Mouse (Mus musculus) CH12.LX (cell line): ENCODE measurements around the gene Gm49486. TPM values are rescaled to one million over a fixed set of nuclear protein-coding genes. Genes with fewer than 3 reads are reported as not detected.

ENCODE experiments used
- DNase-seq: peaks from one replicate; pipeline ENCODE4 v3.0.0-alpha.2; 2013; ENCODE audit errors: extremely low read depth
- H3K27ac ChIP-seq: 2 replicates; pipeline ENCODE4 v1.5.1; 2012; ENCODE audit warnings: low read depth, mild to moderate bottlenecking, control low read depth, moderate library complexity; ENCODE audit not compliant: insufficient read depth
- H3K27me3 ChIP-seq: replicated peaks from 2 replicates; pipeline ENCODE3; 2012; ENCODE audit warnings: inconsistent platforms
- H3K36me3 ChIP-seq, 2 experiments: replicated peaks in 1 of 2; 2 replicates each; pipeline versions ENCODE3 to v1.6.1; 2012; ENCODE audit warnings: inconsistent platforms in 1 of 2, low read length in 1 of 2, mild to moderate bottlenecking in 1 of 2, mixed read lengths in 1 of 2, moderate library complexity in 1 of 2; ENCODE audit not compliant: control insufficient read depth in 1 of 2, insufficient read depth in 1 of 2
- H3K4me1 ChIP-seq, 2 experiments: 2 replicates each; pipeline ENCODE4 v1.6.1; 2012; ENCODE audit warnings: inconsistent platforms in 1 of 2, moderate library complexity in 1 of 2; ENCODE audit not compliant: insufficient read depth in 2 of 2, control insufficient read depth in 1 of 2
- H3K4me2 ChIP-seq: 2 replicates; pipeline ENCODE4 v1.6.1; 2012; ENCODE audit warnings: low read depth, mild to moderate bottlenecking, control low read depth; ENCODE audit not compliant: poor library complexity, insufficient read depth, severe bottlenecking
- H3K4me3 ChIP-seq, 3 experiments: fragments of 150-350 bp in 1 of 3; sonication (generic) in 1 of 3; replicated peaks in 1 of 3; 2 replicates each; pipeline versions ENCODE3 to v1.5.1; 2011 to 2012; ENCODE audit warnings: low read depth in 2 of 3, low read length in 2 of 3, mild to moderate bottlenecking in 2 of 3, moderate library complexity in 2 of 3, control low read depth in 1 of 3, improper control_type of control experiment in 1 of 3, inconsistent platforms in 1 of 3, mixed read lengths in 1 of 3; ENCODE audit not compliant: poor library complexity in 1 of 3
- H3K79me2 ChIP-seq: replicated peaks from 2 replicates; pipeline ENCODE4 v1.6.1; 2012; ENCODE audit warnings: mild to moderate bottlenecking, moderate library complexity; ENCODE audit not compliant: control insufficient read depth, poor library complexity, insufficient read depth, severe bottlenecking; ENCODE audit errors: extremely low read depth
- H3K9ac ChIP-seq: 2 replicates; pipeline ENCODE4 v1.6.1; 2012; ENCODE audit warnings: low read depth, mild to moderate bottlenecking, control low read depth, moderate library complexity; ENCODE audit not compliant: insufficient read depth
- H3K9me3 ChIP-seq: replicated peaks from 2 replicates; pipeline ENCODE3; 2012; ENCODE audit warnings: low read length, inconsistent platforms, mixed read lengths
- CHD1 ChIP-seq: IDR thresholded peaks from 2 replicates; pipeline ENCODE4 v1.6.1; 2012; ENCODE audit warnings: low read depth, low read length, improper control_type of control experiment, inconsistent platforms
- CHD2 ChIP-seq: IDR thresholded peaks from 2 replicates; pipeline ENCODE4 v1.6.1; 2011; ENCODE audit warnings: low read length, improper control_type of control experiment
- CTCF ChIP-seq, 2 experiments: IDR thresholded peaks in 1 of 2; conservative IDR thresholded peaks in 1 of 2; 2 replicates each; pipeline ENCODE4 v1.5.1; 2011 to 2012; ENCODE audit warnings: low read depth in 2 of 2, low read length in 2 of 2, improper control_type of control experiment in 1 of 2, inconsistent platforms in 1 of 2, mild to moderate bottlenecking in 1 of 2, moderate library complexity in 1 of 2
- ELF1 ChIP-seq: IDR thresholded peaks from 2 replicates; pipeline ENCODE4 v1.6.1; 2014; ENCODE audit warnings: low read depth, mild to moderate bottlenecking, inconsistent platforms, low read length, improper control_type of control experiment
- IRF4 ChIP-seq: IDR thresholded peaks from 2 replicates; pipeline ENCODE4 v1.6.1; 2014; ENCODE audit warnings: low read depth, mild to moderate bottlenecking, inconsistent platforms, low read length, improper control_type of control experiment
- JUN ChIP-seq: IDR thresholded peaks from 2 replicates; pipeline ENCODE4 v1.6.1; 2011; ENCODE audit warnings: low read depth, mild to moderate bottlenecking, low read length, improper control_type of control experiment, moderate library complexity; ENCODE audit not compliant: insufficient read depth
- MEF2A ChIP-seq: IDR thresholded peaks from 2 replicates; pipeline ENCODE4 v1.6.1; 2014; ENCODE audit warnings: low read depth, mild to moderate bottlenecking, inconsistent platforms, low read length, improper control_type of control experiment, borderline replicate concordance
- MXI1 ChIP-seq: IDR thresholded peaks from 2 replicates; pipeline ENCODE4 v1.6.1; 2011; ENCODE audit warnings: mild to moderate bottlenecking, low read depth, low read length, improper control_type of control experiment
- MYC ChIP-seq: IDR thresholded peaks from 2 replicates; pipeline ENCODE4 v1.6.1; 2011; ENCODE audit warnings: low read depth, mild to moderate bottlenecking, improper control_type of control experiment, low read length
- NELFE ChIP-seq: IDR thresholded peaks from 2 replicates; pipeline ENCODE4 v1.6.1; 2011; ENCODE audit warnings: low read depth, low read length, improper control_type of control experiment
- NRF1 ChIP-seq: IDR thresholded peaks from 2 replicates; pipeline ENCODE4 v1.6.1; 2014; ENCODE audit warnings: low read depth, mild to moderate bottlenecking, inconsistent platforms, low read length, improper control_type of control experiment, moderate library complexity
- POLR2AphosphoS2 ChIP-seq: IDR thresholded peaks from 2 replicates; pipeline ENCODE4 v1.6.1; 2011; ENCODE audit warnings: low read depth, low read length, improper control_type of control experiment
- RCOR1 ChIP-seq: conservative IDR thresholded peaks from 2 replicates; pipeline ENCODE4 v1.6.1; 2012; ENCODE audit warnings: low read depth, mild to moderate bottlenecking, inconsistent platforms, low read length, improper control_type of control experiment
- SMC3 ChIP-seq: IDR thresholded peaks from 2 replicates; pipeline ENCODE4 v1.6.1; 2011; ENCODE audit warnings: low read depth, low read length, improper control_type of control experiment
- TBP ChIP-seq: conservative IDR thresholded peaks from 2 replicates; pipeline ENCODE4 v1.6.1; 2011; ENCODE audit warnings: low read depth, low read length, improper control_type of control experiment
- UBTF ChIP-seq: IDR thresholded peaks from 2 replicates; pipeline ENCODE4 v1.6.1; 2012; ENCODE audit warnings: low read depth, mild to moderate bottlenecking, inconsistent platforms, low read length, improper control_type of control experiment, moderate library complexity
- USF1 ChIP-seq: IDR thresholded peaks from 2 replicates; pipeline ENCODE4 v1.6.1; 2014; ENCODE audit warnings: low read depth, mild to moderate bottlenecking, inconsistent platforms, low read length, improper control_type of control experiment
- USF2 ChIP-seq: conservative IDR thresholded peaks from 2 replicates; pipeline ENCODE4 v1.6.1; 2011; ENCODE audit warnings: low read depth, low read length, improper control_type of control experiment
- ZKSCAN1 ChIP-seq: IDR thresholded peaks from 2 replicates; pipeline ENCODE4 v1.6.1; 2012; ENCODE audit warnings: low read depth, inconsistent platforms, low read length, improper control_type of control experiment, borderline replicate concordance
- ZMIZ1 ChIP-seq: IDR thresholded peaks from 2 replicates; pipeline ENCODE4 v1.6.1; 2012; ENCODE audit warnings: low read depth, mild to moderate bottlenecking, inconsistent platforms, low read length, improper control_type of control experiment
- ZNF384 ChIP-seq: IDR thresholded peaks from 2 replicates; pipeline ENCODE4 v1.6.1; 2012; ENCODE audit warnings: low read depth, low read length, improper control_type of control experiment, inconsistent platforms
- dilution Hi-C: fragments of 300-500 bp; cut with MboI; formaldehyde crosslinking; loops from 2 replicates; pipeline ENCODE4 v1.14.3; 2020; ENCODE audit warnings: low sequenced_read_pairs; ENCODE audit not compliant: extremely low pct_unique_long_range_greater_than_20kb, extremely low pct_ligation_motif_present
- in situ Hi-C: fragments of 300-500 bp; cut with MboI; formaldehyde crosslinking; loops from 3 replicates; pipeline ENCODE4 v1.14.3; 2019; ENCODE audit warnings: low sequenced_read_pairs, low pct_ligation_motif_present, low pct_unique_long_range_greater_than_20kb, mixed read lengths
- polyA plus RNA-seq: library from polyadenylated mRNA; unstranded; fragments of >175 nt; gene quantifications from 2 replicates; pipeline ENCODE4 v1.2.1, GENCODE M21; 2012; ENCODE audit warnings: low read depth; ENCODE audit not compliant: insufficient read length
- total RNA-seq, 2 experiments: library from RNA; depleted of rRNA; stranded (reverse); fragments of 300-350 nt in 1 of 2; fragments of >200 nt in 1 of 2; gene quantifications; 2 replicates each; pipeline ENCODE4 v1.2.3; 2012 to 2014

The Gm49486 gene
- total and polyA plus RNA-seq, 3 experiments: 0.21 to 0.77 (median 0.59) TPM

GRCm38 (mm10) chr15:79261095-79261725 lies 32.0 kb downstream of the Gm49486 start:
- TF ChIP-seq TBP (no peak), MEF2A (no peak), POLR2AphosphoS2 (no peak), CTCF (conservative IDR thresholded peaks at IDR 0.05 in 1 of 2, IDR thresholded peaks at IDR 0.05 in 1 of 2; ENCODE audit: low read depth in 2 of 2, low read length in 2 of 2) (no peak)
- in situ Hi-C loops: no loop called here
- Histone ChIP-seq H3K9ac (no peak overlapping the region), H3K4me3 (no peak overlapping the region), H3K4me2 (no peak overlapping the region), H3K4me1 (peaks cover 5 to 6% of the 10 kb centered on the region in 2 experiments; a peak in 3 of 4 replicates), H3K27me3 (peaks cover 5% of the 10 kb centered on the region), H3K36me3 (no peaks in the 10 kb centered on the region), H3K27ac (no peak overlapping the region), H3K79me2 (no peaks in the 10 kb centered on the region), H3K9me3 (peaks cover 24% of the 10 kb centered on the region)
- DNase-seq: no peak
- dilution Hi-C loops: no loop called here

GRCm38 (mm10) chr15:79261757-79262156 lies 32.6 kb downstream of the Gm49486 start:
- H3K36me3 ChIP-seq: no peaks in the 10 kb centered on the region
- peaks cover 5% of the 10 kb centered on the region for H3K27me3 ChIP-seq
- H3K9me3 ChIP-seq: peaks cover 24% of the 10 kb centered on the region
- no peak overlapping the region for H3K9ac ChIP-seq
- H3K4me2 ChIP-seq: no peak overlapping the region
- no peak for DNase-seq
- no peak overlapping the region for H3K27ac ChIP-seq
- H3K79me2 ChIP-seq: no peaks in the 10 kb centered on the region
- no peak for TF ChIP-seq UBTF
- TF ChIP-seq MEF2A: no peak
- TF ChIP-seq USF2: no peak
- TF ChIP-seq CHD2: no peak
- TF ChIP-seq USF1: no peak
- no peak for TF ChIP-seq ZNF384
- no peak for TF ChIP-seq ZMIZ1
- TF ChIP-seq JUN: no peak
- TF ChIP-seq NRF1: no peak
- no peak for TF ChIP-seq ZKSCAN1
- TF ChIP-seq MXI1: no peak
- TF ChIP-seq ELF1: no peak
- TF ChIP-seq CTCF (conservative IDR thresholded peaks at IDR 0.05 in 1 of 2, IDR thresholded peaks at IDR 0.05 in 1 of 2; ENCODE audit: low read depth in 2 of 2, low read length in 2 of 2): no peak
- no peak for TF ChIP-seq RCOR1
- no peak for TF ChIP-seq MYC
- TF ChIP-seq NELFE: no peak
- TF ChIP-seq SMC3: no peak
- no peak for TF ChIP-seq CHD1
- TF ChIP-seq IRF4: no peak
- dilution Hi-C loops (no loop called here), in situ Hi-C loops (no loop called here)
- H3K4me1 ChIP-seq: peaks cover 5 to 6% of the 10 kb centered on the region in 2 experiments; a peak in 3 of 4 replicates
- H3K4me3 ChIP-seq: no peak overlapping the region
